Mouse (Mus musculus) kidney, adult 11 months (tissue): ENCODE results near the gene Olfr1504.
"Not testable (repeated sequence)": the region's sequence is repeated elsewhere in the genome, so short reads cannot be mapped to it uniquely, and the experiment has no call there.

Source experiments
- DNase-seq: peaks from one replicate; pipeline ENCODE4 v3.0.0; 2022

Olfr1504 gene

DNA sequence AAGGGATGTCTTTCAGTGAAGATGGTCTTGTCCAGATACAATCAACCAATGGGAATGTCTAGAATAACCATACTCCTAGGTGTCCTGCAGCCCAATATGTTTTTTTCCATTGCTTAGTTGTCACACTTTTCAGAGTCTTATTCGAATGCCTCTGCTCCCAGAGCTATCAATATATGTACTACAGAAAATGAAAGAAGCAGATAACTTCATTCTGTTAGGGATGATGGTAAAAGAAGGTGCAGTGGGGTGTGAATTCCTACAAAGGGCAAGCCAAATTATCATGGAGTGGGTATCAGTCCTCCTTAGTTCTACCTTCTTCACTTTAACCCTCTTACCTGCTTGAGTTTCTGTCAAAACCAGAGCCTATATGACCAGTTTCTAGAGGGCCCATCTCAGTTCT lies at the start of gene Olfr1504:
Gene Olfr1504, minus strand, starts transcription at position 101 of the 400 bp plus-strand sequence.
- no peak for DNase-seq

GRCm38 (mm10) chr19:13913230-13913629 lies 15.5 kb upstream of the Olfr1504 start, which contains the start of gene Olfr1505:
TSS of gene Olfr1505 (plus strand) at chr19:13913530.
- DNase-seq: no peak

DNA sequence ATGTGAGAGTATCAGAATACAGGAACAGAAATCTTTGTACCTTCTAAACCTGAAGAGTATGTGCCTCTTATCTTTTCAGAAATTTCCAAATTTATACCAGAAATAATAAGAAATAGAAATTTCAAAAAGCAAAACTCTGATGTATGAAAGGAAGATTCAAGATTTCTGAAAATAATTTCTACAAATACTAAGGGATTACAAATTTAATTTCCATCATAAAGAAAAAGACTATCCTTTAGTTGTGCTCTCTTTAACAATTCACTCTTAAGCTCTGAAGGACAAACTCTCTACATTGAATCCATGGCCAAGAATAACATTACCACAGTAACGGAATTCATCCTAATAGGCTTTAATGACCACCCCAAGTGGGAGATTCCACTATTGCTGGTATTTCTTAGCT lies 36.2 kb downstream of the Olfr1504 start, which contains the start of gene Olfr1502:
Gene Olfr1502, plus strand, starts transcription at position 301 of the 400 bp plus-strand sequence.
- no peak for DNase-seq

GRCm38 (mm10) chr19:13850592-13850991 lies 47.1 kb downstream of the Olfr1504 start, which contains the start of gene Olfr1501:
TSS of gene Olfr1501 (minus strand) at chr19:13850692.
- not testable (repeated sequence) for DNase-seq
